Mouse (Mus musculus) C2C12 (cell line): ENCODE data around the gene Gm45213.

Source experiments
- CTCF ChIP-seq: IDR thresholded peaks from one replicate; pipeline ENCODE4 v1.5.1; 2011; ENCODE audit not compliant: control insufficient read depth, insufficient read depth, insufficient read length
- MAX ChIP-seq: IDR thresholded peaks from one replicate; pipeline ENCODE4 v1.6.1; 2011; ENCODE audit warnings: mild to moderate bottlenecking, control low read depth
- MYOD1 ChIP-seq: IDR thresholded peaks from one replicate; pipeline ENCODE4 v1.6.1; 2011; ENCODE audit warnings: low read depth; ENCODE audit not compliant: control insufficient read depth, insufficient read length
- MYOG ChIP-seq: IDR thresholded peaks from one replicate; pipeline ENCODE4 v1.6.1; 2011; ENCODE audit not compliant: control insufficient read depth, insufficient read length; ENCODE audit errors: extremely low read depth
- USF1 ChIP-seq: IDR thresholded peaks from one replicate; pipeline ENCODE4 v1.6.1; 2011; ENCODE audit warnings: low read depth, mild to moderate bottlenecking, control low read depth, moderate library complexity

DNA sequence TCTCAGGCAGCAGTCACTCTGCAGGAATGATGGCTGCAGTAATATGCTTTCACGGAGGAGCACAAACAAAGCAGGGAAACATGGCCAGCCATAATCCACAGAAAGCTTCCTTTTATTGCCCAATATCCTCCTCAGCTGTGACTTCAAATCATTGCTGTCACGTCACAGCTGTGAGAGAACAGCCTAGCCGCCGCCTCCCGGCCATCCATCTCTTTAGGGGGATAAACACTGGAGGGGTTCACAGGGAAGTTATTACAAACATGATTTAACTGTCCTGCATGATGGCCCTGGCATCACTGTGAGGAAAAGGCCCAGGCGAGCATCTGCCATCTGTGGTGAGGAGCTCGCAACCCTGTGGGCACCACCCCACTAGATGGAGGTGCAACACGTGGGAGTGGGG, 6.6 kb upstream of the Gm45213 start:
- TF ChIP-seq MAX, result no peak
- no peak for TF ChIP-seq CTCF
- TF ChIP-seq MYOD1, result no peak
- no peak for TF ChIP-seq MYOG
- no peak for TF ChIP-seq USF1
